Mouse (Mus musculus): ENCODE measurements around the gene Uqcrc2. TPM values are rescaled to one million over a fixed set of nuclear protein-coding genes. Genes with fewer than 3 reads are reported as not detected.

Gene Uqcrc2
- polyA plus RNA-seq, 1 experiment from 2014 or later: 208 TPM

DNA sequence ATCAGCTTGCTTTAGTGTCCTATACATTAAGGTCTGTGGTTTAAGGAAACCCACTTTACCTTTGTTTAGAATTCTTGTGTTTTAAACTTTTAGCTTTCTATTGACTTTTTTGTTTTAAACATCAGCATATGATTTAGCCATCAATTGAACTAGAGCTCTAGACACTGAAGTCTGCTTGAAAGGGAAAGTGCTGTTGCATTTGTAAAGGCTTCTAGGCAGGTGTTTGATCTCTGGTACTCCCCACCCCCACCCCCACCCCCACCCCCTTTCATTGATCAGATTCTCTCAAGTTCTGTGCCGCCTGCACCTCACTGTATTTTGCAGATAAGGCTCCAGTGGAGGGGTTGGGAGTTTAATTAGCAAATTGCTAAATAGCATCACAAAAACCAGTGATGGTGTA, 60.7 kb downstream of the Uqcrc2 start:
- no peak for ATAC-seq (ENCODE audit: low FRiP score)
- Histone ChIP-seq H3K9me3 (no peaks in the 10 kb centered on the region), H3K4me3 (no peak overlapping the region), H3K27me3 (no peaks in the 10 kb centered on the region), H3K9ac (no peak overlapping the region), H3K27ac (no peak overlapping the region), H3K4me2 (no peak overlapping the region), H3K4me1 (replicated peaks) (0 out of 2 replicates have a peak, but pooled peaks cover 6% of the 10 kb centered on the region), H3K36me3 (peaks cover 13% of the 10 kb centered on the region)
- 62% methylated on average over 1 of the region's 1 CpGs for WGBS

DNA sequence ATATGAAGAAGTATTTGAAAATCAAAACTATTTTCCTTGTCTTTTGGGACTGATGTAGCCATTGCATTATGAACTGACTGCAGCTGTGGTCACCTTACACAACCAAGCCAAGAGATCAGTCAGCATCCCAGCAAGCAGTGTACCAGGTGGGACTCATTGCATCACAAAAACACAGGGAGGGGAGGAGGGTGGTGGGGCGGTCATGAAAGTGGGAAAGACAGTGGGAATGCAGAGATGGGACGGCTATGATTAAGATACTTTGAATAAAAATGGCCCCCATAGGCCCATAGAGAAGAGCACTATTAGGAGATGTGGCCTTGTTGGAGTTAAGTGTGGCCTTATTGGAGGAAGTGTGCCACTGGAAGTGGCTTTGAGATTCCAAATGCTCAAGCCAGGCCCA, 61.4 kb downstream of the Uqcrc2 start:
- Histone ChIP-seq H3K9ac (no peak overlapping the region), H3K27me3 (no peaks in the 10 kb centered on the region), H3K9me3 (no peaks in the 10 kb centered on the region), H3K4me3 (no peak overlapping the region), H3K27ac (no peak overlapping the region), H3K4me2 (no peak overlapping the region), H3K4me1 (replicated peaks) (0 out of 2 replicates have a peak, but pooled peaks cover 6% of the 10 kb centered on the region), H3K36me3 (peaks cover 13% of the 10 kb centered on the region)
- WGBS: 91% methylated on average over 2 of the region's 2 CpGs
- ATAC-seq (ENCODE audit: low FRiP score): no peak

DNA sequence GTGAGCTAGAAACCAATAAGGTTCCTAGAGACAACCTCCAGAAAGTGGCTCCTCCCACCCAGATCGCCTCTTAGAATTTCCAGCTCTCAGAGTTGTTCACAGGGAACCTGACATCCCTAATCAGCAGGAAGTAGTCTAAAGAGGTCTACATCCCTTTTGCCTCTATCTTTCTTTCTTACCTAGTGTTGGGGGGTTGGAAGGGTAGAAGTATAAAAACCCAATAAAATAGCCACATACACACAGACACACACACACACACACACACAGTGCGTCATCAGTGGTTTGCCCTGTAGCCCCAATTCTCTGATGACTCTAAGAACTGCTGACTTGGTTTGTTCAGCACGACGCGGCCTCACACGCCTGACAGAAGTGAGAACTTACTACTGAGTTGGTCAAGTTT, 64.6 kb downstream of the Uqcrc2 start:
- 92% methylated on average over 6 of the region's 6 CpGs for WGBS
- ATAC-seq (ENCODE audit: low FRiP score): no peak
- Histone ChIP-seq H3K36me3 (peaks cover 6% of the 10 kb centered on the region; the same call in 1 of the 2 replicates), H3K27me3 (no peaks in the 10 kb centered on the region), H3K4me2 (no peak overlapping the region), H3K9me3 (no peaks in the 10 kb centered on the region), H3K4me1 (replicated peaks) (0 out of 2 replicates have a peak, but pooled peaks cover 6% of the 10 kb centered on the region), H3K9ac (no peak overlapping the region), H3K27ac (no peak overlapping the region), H3K4me3 (no peak overlapping the region)

DNA sequence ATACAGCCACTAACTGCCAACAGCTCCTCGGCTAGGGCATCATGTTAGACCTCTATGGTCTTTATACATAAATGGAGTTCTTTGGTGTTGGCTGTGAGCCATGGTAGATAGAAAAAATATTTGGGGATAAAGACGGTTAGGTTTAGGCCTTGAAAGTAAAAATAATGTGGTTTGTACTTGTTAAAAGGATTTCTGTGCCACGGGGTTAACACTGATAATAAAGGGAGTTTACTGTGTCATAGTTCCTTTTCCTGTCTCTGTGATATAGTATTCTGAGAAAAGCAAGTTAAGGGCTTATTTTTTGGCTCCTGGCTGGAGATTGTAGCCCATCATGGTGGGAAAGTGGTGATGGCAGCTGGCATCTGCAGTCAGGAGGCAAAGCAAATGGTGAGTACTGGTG, 68.9 kb downstream of the Uqcrc2 start:
- WGBS: 89% methylated on average over 3 of the region's 3 CpGs
- Histone ChIP-seq H3K4me3 (no peak overlapping the region), H3K4me2 (no peak overlapping the region), H3K9ac (no peak overlapping the region), H3K36me3 (no peaks in the 10 kb centered on the region), H3K9me3 (no peaks in the 10 kb centered on the region), H3K27ac (no peak overlapping the region), H3K4me1 (replicated peaks) (0 out of 2 replicates have a peak, but pooled peaks cover 3% of the 10 kb centered on the region), H3K27me3 (no peaks in the 10 kb centered on the region)
- no peak for ATAC-seq (ENCODE audit: low FRiP score)

Other genes with a start within 250 kb of the Uqcrc2 start
- gene Abca16, start 225.5 kb upstream of the Uqcrc2 start, polyA plus RNA-seq (2015; fragmentation: Nextera tagmentation; extraction: Ambion mirVana): not detected in 2 replicates
- 0.54 and 0.57 TPM in 2 replicates for gene Pdzd9, start 35.2 kb downstream of the Uqcrc2 start, polyA plus RNA-seq (2015; fragmentation: Nextera tagmentation; extraction: Ambion mirVana)
- 12.9 and 13.4 TPM in 2 replicates for gene Mosmo, start 42.4 kb downstream of the Uqcrc2 start, polyA plus RNA-seq (2015; fragmentation: Nextera tagmentation; extraction: Ambion mirVana)
- 0.91 and 1.9 TPM in 2 replicates for gene Vwa3a, start 104.1 kb downstream of the Uqcrc2 start, polyA plus RNA-seq (2015; fragmentation: Nextera tagmentation; extraction: Ambion mirVana)
- not detected in 2 replicates for gene Gm5737, start 177.2 kb downstream of the Uqcrc2 start, polyA plus RNA-seq (2015; fragmentation: Nextera tagmentation; extraction: Ambion mirVana)
- gene Eef2k, start 207.7 kb downstream of the Uqcrc2 start, polyA plus RNA-seq (2015; fragmentation: Nextera tagmentation; extraction: Ambion mirVana): 26.0 and 26.4 TPM in 2 replicates